Mouse (Mus musculus): ENCODE measurements around the gene Mon1a.

Mon1a gene

DNA sequence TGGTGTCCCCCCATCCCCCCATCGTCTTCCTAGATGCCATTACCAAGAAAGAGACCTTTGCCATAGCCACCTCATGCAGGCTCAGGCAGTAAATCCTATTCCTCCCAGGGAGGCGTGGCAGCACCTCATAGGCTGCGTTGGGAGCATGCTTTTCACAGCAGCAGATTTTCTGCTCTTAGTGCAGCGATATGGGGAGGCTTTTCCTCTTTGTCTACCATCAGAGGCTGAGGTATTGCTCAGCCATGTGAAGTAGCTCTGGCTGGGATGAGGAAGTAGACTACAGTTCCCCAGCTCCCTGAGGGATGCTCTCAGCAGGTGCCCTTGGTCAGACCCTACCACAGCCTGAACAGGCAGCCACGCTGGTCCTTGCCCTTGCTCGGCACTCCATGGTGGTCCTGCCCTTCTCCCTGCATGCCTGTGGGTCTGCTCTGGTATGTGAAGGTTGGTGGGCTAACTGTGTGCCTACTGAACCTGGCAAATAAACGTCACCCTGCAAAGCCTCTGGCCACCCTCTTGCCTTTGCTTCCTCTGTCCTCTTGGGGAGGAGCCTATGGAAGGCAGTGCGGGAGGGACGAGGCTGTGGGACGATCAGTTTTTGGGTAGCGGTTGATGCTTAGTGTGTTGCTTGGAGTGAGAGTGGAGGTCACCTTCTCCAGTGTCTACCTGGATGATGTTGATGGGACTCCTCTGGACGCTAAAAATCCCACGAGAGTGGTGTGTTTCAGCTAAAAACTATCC, 61.4 kb downstream of the Mon1a start:
- in situ Hi-C loops (cut with MboI, MseI), result no loop called here

DNA sequence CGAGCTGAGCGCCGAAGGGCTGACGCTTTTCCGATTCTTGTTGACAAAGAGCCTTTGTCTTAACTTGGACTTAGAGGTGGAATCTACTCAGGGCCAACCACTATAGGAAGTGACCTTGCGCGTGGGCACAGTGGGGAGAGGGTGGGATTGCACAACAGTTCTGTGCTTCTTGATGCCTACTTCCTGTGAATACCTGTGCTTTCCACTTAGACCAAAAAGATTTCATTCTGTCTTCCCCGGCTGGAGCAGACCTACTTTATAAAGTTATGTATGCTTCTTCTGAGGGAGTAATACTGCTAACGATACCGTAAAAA, 61.9 kb downstream of the Mon1a start, which contains the start of gene Traip:
Traip (plus strand) TSS at position 215 of the 314 bp plus-strand sequence.
- in situ Hi-C loops (cut with MboI, MseI), result no loop called here

DNA sequence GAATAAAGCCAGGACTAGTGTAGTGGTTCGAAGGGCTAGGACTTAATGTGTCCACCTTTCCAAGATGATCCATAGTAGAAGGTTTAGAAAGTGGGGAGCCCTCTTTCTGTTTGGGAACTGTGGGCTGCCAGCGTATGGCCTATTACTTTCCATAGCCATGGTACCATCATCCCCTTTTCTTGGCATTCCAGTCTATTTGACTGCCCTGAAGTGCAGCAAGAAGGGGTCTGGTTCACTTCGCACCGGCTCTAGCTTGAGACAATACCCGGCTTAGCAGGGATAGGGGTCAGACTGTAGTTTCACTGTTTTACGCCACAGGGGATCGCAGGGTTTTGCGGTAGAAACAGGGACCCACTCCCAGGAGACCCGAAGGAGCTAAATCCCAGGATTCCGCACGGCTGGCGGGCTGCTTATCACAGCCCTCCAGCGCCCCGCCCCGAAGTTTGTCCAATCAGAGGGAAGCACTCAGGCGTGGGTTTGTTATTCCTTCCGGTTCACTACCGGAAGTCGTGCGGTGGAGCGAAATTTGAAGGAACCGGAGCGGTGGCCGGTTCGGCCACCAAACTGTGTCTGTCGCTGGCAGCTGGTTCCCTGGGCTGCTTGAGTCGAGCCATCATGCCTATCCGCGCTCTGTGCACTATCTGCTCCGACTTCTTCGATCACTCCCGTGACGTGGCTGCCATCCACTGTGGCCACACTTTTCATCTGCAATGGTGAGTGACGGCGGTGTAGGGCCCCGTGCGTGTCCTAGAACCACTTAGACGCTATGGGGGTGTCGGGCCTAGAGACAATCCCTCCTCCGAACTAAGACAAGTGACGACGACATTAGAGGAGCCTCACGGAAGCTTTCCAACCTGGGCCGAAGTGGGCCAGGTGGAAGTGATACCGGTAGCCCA, 62.8 kb downstream of the Mon1a start:
- in situ Hi-C loops (cut with MboI, MseI), result no loop called here
